Mouse (Mus musculus): ENCODE data around the gene Rasgef1b.

GRCm38 (mm10) chr5:99746087-99746486 lies 17.2 kb upstream of the Rasgef1b start:
- TF ChIP-seq CTCF (IDR thresholded peaks at IDR 0.05; ENCODE audit: extremely low read depth, insufficient read depth, low read length), result no peak
- TF ChIP-seq POLR2A (IDR thresholded peaks at IDR 0.05; ENCODE audit: extremely low read depth, insufficient read depth, low read length), result no peak

Measured in cortical plate, adult 2 months (tissue).